16 mouse cellular contexts compared by ENCODE assay signal in genomic region chr4:100811057-100811695, GRCm38 (mm10). TPM values are rescaled to one million over a fixed set of nuclear protein-coding genes. Genes with fewer than 3 reads are reported as not detected.
A peak's percentile ranks its signal among the peaks of the same experiment; 100 is the strongest.
DNase-seq lines count a peak whose midpoint lies in the region; ATAC-seq and TF ChIP-seq lines count a peak whose summit lies in the region.
"Had no signal": no experiment of that assay in that cellular context is flagged by ENCODE, and none has a peak within 500 bp of the region (broad histone marks: within the 10 kb centered on the region; RNA-seq: fewer than 3 reads in every experiment).

No protein-coding gene starts in this region.

- no peak for TF ChIP-seq POLR2A in brain, embryonic 14.5 days (IDR thresholded peaks at IDR 0.05; ENCODE audit: borderline replicate concordance, extremely low read depth, insufficient read depth, insufficient read length, poor library complexity, severe bottlenecking)

- no peaks in the 10 kb centered on the region for H3K9me3 ChIP-seq in heart, embryonic 12.5 days (replicated peaks)
- no peaks in the 10 kb centered on the region for H3K9me3 ChIP-seq in midbrain, embryonic 13.5 days

- H3K9ac ChIP-seq in heart, embryonic 12.5 days, result no peak overlapping the region
- no peak overlapping the region for H3K9ac ChIP-seq in midbrain, embryonic 13.5 days (replicated peaks)

- no peak overlapping the region for H3K4me2 ChIP-seq in heart, embryonic 12.5 days
- H3K4me2 ChIP-seq in midbrain, embryonic 13.5 days (replicated peaks), result peak overlapping the region; percentile 25

- peaks cover 10% of the 10 kb centered on the region for H3K4me1 ChIP-seq in heart, embryonic 12.5 days (replicated peaks)
- peaks cover 38% of the 10 kb centered on the region for H3K4me1 ChIP-seq in midbrain, embryonic 13.5 days (replicated peaks)

- H3K27me3 ChIP-seq in heart, embryonic 12.5 days (replicated peaks), result no peaks in the 10 kb centered on the region
- no peaks in the 10 kb centered on the region for H3K27me3 ChIP-seq in midbrain, embryonic 13.5 days

- no peak for ATAC-seq in heart, embryonic 12.5 days (ENCODE audit: insufficient number of reproducible peaks, low FRiP score)
- 0 out of 2 replicates have a peak, but pooled peaks have one; percentile 54 for ATAC-seq in midbrain, embryonic 13.5 days

- H3K36me3 ChIP-seq in heart, embryonic 12.5 days, result no peaks in the 10 kb centered on the region
- H3K36me3 ChIP-seq in midbrain, embryonic 13.5 days, result no peaks in the 10 kb centered on the region

- 51% methylated on average over 5 of the region's 5 CpGs for WGBS in heart, embryonic 12.5 days
- WGBS in midbrain, embryonic 13.5 days, result 6% methylated on average over 5 of the region's 5 CpGs

- no peak overlapping the region for H3K27ac ChIP-seq in heart, embryonic 12.5 days (ENCODE audit: poor library complexity, severe bottlenecking)
- H3K27ac ChIP-seq in midbrain, embryonic 13.5 days, result peak overlapping the region; percentile 25
- H3K27ac ChIP-seq: gastrocnemius, adult 2 months had no signal

- no peak overlapping the region for H3K4me3 ChIP-seq in heart, embryonic 12.5 days
- H3K4me3 ChIP-seq in midbrain, embryonic 13.5 days (replicated peaks), result no peak overlapping the region
- H3K4me3 ChIP-seq: gastrocnemius, adult 2 months had no signal

- TF ChIP-seq CTCF in brain, embryonic 14.5 days (IDR thresholded peaks at IDR 0.05; ENCODE audit: borderline replicate concordance, extremely low read depth, insufficient read depth, insufficient read length), result no peak

- peak; percentile 83 for DNase-seq in heart, adult 11 months
- peak; percentile 43 for DNase-seq in kidney, postnatal 14 days
- DNase-seq in kidney, postnatal 4 days, result no peak
- peak; percentile 89 for DNase-seq in brain, embryonic 14.5 days (ENCODE audit: low read depth)
- no peak for DNase-seq in layer of hippocampus, postnatal 14 days (ENCODE audit: low spot score in 2 of 2)
- no peak for DNase-seq in gastrocnemius, postnatal 4 days (ENCODE audit: low spot score in 2 of 2)
- DNase-seq: adrenal gland, postnatal 10 days; cerebellum, adult 11-12 months; gastrocnemius, adult 2 months; heart, postnatal 36 days; layer of hippocampus, postnatal 36 days; liver; spleen, adult 18-20 months; thymus, postnatal 25 days had no signal

RNA-seq across cellular contexts. Expression of gene Cachd1, which starts 34.7 kb away (rescaled TPM):
- polyA plus RNA-seq in heart, embryonic 12.5 days (2016; fragmentation: Nextera tagmentation; extraction: Ambion mirVana), result 11.5 and 12.5 TPM in 2 replicates
- polyA plus RNA-seq in brain, embryonic 14.5 days (2012; rRNA removed), result 111 and 150 TPM in 2 replicates
- polyA plus RNA-seq in midbrain, embryonic 13.5 days (2015; fragmentation: Nextera tagmentation; extraction: Ambion mirVana), result 30.0 and 38.9 TPM in 2 replicates
- total RNA-seq in layer of hippocampus, postnatal 14 days (2021), result 10 to 100 TPM; 39.3 to 54.8 TPM
- 10 to 100 TPM; 12.3 to 14.7 TPM for total RNA-seq in gastrocnemius, postnatal 4 days (2021)

Comparison
In these comparisons a context has a peak if more than half of its experiments do, and no peak if none do; other contexts are left out.
1. DNase-seq: peak in heart, adult 11 months (single experiment), kidney, postnatal 14 days (single experiment) and brain, embryonic 14.5 days (single experiment); none in kidney, postnatal 4 days (0 of 2), layer of hippocampus, postnatal 14 days (0 of 2) and gastrocnemius, postnatal 4 days (0 of 2).